Mouse (Mus musculus) ES-CJ7 (cell line): ENCODE data around the gene Wdr25.
"Not testable (repeated sequence)": the region's sequence is repeated elsewhere in the genome, so short reads cannot be mapped to it uniquely, and the experiment has no call there.

Experiments
- DNase-seq: peaks from one replicate; pipeline ENCODE4 v3.0.0; 2011; ENCODE audit warnings: low read depth, low spot score

Gene Wdr25

DNA sequence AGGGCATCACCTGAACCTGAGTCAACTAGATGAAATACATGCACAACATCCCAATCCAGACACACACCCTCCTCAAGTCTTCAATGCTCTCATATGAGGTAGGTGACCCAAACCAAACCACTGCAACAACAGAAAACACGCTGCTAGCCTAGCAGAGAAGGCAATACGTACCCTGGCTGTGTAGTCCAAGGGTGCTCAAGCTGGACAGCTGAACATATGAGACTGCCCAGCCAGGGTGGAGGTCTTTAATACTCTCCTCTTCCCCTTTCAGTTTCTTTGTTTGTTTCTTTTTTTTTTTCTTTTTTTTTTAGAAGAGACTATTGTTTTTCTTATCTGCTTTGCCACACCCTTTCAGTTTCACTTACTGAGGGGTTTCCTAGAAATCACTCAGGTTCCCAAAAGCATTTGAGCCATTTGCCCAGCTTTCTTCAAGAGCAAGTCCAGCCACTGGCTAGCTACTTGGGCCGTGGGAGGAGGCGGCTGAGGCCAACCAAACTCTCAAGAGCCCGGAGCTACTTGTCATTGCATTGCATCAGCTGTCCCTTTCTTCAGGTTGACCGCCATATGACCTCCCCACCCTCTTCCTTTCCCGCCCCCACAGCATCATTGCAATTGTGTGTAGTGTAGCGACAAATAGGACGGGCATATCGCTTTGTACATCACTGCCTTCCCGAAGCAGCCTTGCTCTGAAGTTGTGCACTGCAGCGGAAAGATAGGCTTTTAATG, at the start of gene Wdr25:
Gene Wdr25, plus strand, starts transcription at position 643 of the 726 bp plus-strand sequence.
- peak; percentile 35 for DNase-seq

DNA sequence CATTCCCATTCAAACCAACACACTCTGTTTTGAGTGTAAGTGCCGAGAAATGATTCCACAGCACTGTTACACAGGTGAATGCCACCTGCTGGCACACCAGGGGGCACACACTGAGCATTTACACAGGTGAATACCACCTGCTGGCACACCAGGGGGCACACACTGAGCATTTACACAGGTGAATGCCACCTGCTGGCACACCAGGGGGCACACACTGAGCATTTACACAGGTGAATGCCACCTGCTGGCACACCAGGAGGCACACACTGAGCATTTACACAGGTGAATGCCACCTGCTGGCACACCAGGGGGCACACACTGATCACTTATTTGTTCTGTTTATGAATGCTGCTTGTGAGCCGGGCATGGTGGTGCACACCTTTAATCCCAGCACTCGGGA, 45.4 kb upstream of the Wdr25 start:
- not testable (repeated sequence) for DNase-seq

DNA sequence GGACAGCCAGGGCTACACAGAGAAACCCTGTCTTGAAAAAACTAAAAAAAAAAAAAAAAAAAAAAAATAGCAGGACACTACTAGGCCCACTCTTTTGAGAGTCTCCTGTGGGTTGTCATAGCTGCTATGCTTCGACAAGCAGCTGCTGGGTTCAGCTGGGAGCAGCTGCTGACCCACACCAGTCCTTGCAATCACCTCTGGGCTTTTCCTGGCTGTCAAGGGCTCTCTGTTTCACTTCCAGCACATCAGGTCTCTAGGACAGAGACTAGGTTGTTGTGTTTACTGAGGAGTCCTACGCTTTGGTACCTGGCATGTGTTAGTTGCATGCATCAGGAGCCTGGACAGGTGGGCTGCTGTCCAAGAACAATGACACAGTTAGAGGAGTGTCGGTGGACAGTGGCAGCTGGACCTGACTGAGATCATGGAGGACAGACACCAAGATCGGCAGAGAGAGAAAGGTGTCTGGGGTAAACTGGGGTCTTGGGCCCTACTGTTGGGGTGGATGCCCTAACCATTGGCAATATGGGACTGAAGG, 43.9 kb upstream of the Wdr25 start:
- no peak for DNase-seq

DNA sequence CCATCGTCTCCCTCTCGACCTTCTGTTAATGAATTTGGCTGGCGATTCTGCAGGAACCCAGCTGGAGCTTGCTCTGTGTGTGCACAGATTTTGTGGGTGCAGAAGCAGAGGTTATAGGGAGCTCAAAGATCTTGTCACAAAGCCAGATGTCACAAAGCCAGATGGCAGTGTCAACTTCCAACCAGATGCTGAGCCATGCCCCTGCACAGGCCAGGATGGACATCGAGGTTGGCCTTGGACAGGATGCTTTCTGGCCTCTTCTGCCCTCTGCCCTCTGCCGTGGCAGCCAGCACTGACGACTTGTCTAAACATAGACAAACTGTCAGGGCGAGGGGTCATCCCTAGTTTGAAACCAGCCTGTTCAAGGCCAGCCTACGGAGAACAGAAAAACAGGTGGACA, 43.3 kb upstream of the Wdr25 start:
- no peak for DNase-seq

DNA sequence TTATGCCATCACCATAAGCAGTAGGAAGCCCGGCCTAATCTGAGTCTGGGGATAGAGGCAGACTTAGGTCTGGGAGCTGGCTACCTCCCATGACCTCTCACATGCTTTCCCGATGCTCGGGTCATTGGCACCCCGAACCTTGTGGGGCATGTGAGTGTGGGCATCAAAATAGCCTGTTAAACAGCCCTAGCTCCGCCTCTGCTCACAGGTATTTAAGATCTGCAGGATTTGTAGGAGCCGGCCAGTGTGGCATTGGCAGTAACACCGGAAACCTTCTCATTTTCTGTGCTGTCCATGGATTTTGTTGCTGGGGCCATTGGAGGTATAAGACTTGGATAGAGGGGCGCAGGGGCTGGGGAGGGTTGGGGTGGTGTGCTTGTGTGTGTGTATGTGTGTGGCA, 42.5 kb upstream of the Wdr25 start:
- DNase-seq, result no peak

DNA sequence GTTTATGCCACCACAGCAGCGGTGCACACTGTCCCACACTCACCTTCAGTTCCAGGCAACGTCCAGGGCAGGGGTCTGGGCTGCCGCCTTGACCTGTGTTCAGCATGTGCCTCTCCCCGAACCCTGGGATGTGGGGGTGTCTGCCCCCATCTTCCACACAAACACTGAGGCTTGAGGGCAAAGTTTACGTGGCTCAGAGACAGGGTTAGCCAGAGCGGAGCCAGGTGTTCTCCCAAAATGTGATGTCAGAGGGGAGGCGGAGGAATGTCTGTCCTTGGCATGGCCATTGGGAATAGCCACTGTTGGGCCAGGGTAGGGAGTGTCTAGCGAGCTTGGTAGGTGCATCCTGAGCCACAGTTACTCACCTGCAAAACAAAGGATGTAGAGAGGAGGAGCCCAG, 40.6 kb upstream of the Wdr25 start:
- DNase-seq, result no peak

DNA sequence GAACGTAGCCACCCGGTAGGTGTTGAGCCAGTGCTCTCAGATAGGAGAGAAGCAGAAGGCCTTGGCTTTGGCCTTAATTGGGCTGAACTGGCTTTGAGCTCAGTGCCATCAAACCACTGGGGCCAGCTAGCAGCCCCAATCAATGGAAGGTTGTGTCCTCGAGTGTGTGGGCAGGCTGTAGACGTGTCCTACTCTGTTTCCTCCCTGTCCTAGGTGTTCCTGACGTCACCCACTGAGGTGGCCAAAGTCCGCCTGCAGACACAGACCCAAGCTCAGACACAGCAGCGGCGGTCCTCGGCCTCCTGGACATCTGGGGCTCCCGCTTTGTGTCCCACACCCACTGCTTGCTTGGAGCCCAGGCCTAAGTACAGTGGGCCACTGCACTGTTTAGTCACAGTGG, 38.4 kb upstream of the Wdr25 start:
- DNase-seq, result no peak

DNA sequence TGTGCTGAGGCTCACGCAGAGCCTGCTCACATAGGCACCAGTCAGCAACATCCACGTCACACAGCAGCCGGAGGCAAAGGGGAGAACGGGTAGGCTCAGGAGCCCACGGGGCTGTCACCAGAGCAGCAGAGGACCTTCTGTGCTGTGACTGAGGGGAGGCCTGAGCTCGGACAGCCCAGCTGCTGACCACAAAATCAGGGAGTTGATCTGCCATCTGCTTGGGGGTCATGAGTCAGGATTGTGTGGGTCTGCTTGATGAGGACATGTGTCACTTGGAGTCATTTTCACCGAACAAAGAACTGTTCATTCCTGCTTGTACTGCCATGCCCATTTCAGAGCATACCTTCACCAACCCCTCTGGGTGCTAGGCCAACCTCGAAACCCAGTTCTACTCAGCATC, 37.2 kb upstream of the Wdr25 start:
- no peak for DNase-seq

DNA sequence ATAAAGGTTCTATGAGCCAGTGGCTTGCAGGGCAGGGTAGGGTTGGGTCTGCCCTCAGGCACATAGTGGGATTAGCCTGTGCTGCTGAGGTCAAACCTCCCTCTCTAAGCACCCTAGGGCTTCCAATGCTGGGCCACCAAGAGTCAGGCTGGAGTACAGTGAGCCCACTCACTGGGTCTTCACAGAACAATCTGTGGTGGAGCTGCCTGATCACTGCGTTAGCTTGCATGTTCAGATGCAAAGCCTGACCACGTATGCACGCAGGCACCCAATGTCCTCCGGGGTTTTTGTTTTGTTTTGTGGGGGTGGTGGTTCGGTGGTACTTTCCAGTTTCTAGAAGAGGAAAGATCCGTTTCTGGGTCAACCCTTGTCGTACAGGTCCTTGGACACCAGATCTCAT, 36.3 kb upstream of the Wdr25 start:
- no peak for DNase-seq

DNA sequence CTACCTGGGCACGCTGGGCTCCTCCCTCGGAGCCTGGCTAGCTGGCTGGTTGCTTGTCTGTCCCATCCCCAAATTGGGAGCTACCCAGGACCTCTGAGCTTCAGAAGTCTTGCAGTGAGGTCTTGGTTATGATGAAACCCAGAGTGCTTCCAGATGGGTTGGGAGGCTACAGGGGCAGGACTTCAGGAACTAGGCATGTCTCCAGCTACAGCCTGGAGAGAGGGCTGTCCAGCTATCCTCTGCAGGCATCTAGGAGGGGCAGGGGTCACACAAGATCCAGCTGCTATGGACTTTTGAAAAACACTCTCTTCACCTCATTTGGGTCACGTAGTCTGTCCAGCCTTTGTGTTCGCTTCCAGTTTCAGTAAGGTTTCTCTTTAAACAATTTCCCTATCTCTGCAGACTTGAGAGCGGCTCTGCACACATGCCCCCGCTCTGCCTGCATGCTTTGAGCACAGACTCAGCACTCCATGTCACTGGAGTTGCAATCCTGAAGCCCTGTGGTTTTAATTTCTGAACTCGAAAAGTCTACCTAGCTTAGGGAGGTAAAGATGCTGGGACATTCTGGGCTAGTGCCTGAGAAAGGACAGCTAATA, 35.7 kb upstream of the Wdr25 start:
- DNase-seq, result no peak

DNA sequence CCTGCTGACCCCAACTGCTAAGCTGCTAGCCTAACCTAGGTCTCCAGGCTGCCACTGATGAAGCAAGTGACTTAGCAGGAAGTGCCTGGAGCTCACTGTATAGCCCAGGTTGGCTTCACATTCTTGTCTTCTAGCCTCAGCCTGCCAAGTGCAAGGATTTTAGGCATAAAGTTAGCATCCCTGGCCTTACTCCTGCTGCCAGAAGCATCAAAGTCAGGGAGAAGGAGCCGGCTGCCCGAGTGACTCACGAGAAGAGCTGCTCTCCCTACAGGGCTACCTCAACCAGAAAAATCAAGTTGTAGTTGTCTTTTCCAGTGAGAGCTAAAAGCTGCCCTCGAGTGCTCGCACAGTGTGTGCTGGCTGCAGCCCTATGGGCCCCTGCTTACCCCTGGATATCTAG, 34.9 kb upstream of the Wdr25 start:
- no peak for DNase-seq

DNA sequence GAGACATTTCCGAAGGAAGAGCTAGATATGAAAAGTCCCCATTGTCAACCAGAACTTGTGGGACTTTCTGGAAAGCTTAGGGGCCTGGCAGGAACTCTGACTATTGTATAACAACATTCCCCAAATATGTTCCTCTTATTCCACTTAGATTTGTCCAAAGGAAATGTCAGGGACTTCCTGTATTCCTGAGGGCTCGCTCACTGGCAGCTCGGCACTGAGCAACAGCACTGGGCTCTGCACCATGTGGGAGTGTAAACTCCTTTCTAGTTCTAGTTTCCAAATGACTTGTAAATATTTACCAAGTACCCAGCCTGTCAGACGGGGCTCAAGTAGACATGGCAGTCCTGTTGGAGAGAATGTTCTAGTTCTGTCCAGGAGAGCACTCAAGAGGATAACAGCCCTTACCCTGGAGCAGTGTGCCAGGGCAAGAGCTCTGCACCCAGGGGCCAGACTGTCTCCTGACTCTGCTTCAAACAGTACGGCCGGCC, 28.4 kb upstream of the Wdr25 start:
- no peak for DNase-seq

DNA sequence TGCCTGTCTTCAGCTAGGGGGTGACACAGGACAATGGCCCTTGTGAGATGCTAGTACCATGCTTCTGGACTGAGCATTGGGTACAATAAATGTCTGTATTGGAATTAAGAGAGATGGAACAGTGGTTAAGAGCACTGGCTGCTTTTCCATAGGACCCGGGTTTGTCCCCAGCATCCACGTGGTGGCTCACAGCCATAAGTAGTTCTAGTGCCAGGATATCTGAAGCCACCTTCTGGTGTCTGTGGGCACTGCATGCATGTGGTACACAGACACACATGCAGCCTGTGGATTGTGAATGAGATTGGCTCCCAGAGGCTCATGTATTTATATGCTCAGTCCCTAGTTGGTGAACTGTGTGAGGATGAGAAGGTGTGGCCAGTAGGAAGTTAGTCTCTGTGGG, 23.9 kb upstream of the Wdr25 start:
- DNase-seq, result peak; percentile 71

DNA sequence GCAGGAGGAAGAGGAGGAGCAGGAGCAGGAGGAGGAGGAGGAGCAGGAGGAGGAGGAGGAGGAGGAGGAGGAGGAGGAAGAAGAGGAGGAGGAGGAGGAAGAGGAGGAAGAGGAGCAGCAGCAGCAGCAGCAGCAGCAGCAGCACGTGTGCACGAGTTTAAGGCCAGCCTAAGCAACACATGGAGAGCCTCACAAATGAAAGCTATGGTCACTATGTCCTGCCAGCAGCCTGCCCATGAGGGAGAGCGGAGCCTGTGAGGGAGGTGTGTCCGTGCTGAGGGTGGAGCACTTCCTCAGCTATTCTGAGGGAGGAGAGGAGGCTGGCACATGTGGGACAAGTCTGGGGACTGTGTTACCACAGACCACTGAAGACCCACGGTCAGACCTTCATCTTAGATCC, 20.3 kb upstream of the Wdr25 start:
- DNase-seq, result no peak

DNA sequence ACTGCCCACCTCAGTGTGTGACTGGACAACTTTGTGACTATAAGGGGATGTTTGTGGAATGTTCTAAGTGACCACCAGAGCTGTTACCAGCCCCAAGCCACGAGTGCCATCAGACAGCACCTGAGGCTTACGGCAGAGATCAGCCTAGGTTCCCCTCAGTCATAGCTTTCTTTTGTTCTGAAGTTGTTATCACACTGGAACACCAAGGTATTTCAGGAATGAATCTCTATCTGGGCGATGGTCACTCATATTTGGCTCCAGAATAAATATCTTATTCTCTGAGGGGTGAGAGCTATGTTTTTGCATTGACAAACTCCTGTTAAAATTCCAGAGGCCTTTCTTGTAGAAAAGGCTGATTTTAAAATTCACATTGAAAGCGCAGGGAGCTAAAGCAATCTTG, 14.3 kb upstream of the Wdr25 start:
- DNase-seq, result no peak

DNA sequence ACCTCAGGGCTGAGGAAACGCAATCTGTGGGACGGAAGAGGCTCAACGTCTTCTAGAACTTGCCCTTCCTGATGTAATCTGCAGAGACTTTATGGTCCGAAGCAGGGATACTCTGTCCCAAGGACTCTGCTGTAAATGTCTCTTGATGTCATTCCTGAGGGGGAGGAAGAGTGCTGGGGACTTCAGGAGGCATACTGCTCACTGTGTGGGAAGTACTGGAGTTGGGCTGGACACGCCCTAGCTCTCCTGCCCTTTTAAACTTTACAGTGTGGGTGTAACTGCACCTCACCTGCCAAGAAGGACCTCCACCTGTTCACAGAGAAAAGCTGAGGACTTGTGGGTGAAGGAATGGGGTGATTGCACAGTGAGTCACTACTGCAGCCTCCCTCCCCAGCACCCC, 12.8 kb upstream of the Wdr25 start:
- no peak for DNase-seq

DNA sequence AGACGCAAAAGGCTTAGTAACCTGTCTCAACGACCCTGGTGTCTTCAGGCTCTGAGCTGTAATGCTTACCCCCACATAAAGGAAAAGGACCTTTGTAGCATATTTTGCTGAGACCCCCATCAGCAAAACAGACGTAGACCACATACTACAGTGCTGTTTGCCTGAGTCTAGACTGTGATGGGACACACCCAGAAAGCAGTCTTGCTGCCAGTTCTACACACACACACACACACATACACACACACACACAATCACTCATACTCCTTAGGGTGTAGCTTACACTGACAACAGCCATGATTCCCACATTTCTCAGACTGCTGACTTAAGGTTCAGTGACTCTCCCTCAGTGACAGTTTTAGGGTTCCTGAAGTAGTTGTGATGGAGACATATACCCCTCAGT, 12.2 kb upstream of the Wdr25 start:
- no peak for DNase-seq

DNA sequence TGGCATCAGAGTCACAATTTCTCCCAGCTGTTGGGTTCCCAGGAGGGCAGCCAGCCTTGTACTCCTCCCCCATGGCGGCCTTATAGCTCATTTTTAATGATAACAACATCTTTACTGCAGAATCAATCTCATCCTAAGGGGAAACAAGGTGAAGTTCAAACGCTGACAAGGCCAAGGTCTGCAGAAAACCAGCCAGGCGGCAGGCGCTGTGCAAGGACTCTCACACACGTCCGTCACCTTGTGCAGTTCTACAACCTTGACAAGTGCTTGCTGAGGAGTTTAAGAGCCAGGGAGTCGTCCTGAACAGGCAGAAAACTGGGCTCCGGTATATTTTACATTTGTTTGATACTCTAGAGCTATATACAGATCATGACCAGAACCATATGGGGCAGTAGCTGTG, 10.7 kb upstream of the Wdr25 start:
- no peak for DNase-seq

DNA sequence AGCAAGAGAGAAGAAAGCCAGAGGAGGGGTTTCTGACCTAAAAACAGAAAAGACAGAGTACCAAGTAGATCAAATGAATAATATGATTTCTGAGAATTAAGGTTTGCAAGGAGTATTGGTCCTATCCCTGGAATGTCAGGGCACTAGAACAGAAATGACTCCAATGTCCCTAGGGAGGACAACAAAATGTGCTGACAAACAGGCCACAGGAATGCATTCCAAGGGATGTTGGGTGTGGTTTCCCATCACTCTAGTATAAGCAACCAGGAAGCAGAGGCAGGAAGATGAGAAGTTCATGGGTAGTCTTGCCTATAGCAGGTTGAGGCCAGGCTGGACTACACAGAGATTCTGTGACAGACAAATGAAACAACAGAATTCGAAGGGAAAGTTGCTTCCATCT, 7.5 kb upstream of the Wdr25 start:
- no peak for DNase-seq

DNA sequence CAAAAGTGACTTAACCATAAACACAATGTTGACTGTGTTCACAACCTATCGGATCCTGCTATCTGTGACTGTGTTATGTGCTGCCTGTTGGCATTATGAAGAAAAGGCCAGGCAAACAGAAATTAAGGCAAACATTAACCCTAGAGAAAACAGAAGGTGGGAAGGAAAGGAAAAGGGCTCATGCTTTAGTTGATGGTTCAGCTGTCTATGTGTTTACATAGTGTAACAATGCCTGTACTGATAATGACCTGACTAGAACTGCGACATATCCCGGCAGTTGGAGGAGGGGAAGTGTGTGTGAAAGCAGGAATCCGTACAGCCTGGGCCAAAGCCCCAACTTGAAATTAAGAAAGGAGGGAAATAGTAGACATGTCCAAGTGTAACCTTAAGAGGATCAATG, 6.4 kb upstream of the Wdr25 start:
- DNase-seq, result no peak

DNA sequence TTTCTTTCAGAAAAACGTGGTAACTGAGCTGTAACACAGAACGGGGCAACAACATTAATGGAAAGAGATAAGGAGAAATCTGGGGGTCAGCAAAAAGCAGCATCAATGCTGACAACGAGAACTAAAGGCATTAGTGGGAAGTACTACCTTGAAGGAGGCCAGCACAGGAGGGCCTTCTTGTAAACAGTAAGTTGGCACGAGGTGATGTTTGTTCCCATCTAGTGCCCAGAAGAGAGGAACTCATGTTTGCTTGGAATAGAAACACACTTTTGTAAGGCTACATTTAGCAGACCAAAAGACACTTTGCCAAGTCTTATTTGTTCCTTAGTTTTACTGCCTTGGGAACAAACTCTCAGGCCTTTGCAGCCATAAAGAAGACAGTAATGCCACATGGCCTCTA, 4.8 kb upstream of the Wdr25 start:
- no peak for DNase-seq

DNA sequence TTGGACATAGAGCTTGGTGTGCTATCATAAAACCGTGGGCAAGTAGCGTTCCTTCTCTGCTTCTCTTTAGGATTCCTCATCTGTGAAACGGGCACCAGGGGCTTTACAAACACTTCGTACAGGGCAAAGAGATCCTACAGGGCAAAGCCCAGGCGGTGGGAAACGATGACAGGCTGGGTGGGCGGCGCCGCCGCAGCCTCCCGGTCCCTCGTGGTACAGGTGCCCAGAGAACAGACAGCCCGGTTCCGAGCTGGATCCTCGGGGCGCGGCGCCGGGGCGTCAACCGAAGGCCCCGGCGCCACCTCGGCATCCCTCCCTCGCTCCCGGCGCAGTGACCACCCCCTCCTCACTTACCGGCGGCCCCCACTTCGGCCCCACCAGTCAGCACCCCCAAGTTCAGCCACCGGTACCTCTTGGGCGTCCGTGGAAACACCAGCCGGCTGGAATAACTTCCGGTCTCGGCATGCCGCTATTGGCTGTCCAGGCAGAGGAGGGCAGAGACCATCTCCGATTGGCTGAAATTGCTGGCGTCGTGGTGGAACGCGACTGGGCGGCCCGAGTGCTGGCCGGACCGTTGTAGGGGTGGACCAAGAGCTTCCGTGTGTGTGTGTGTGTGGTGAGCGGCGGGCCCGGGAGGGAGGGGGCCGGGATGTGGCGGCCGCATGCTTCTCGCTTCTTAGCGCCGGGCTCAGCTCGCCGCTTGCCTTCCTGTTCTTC, 442 bp downstream of the Wdr25 start, which contains the start of gene Wars:
Gene Wars, minus strand, starts transcription at position 460 of the 717 bp plus-strand sequence.
- DNase-seq, result peak; percentile 97

DNA sequence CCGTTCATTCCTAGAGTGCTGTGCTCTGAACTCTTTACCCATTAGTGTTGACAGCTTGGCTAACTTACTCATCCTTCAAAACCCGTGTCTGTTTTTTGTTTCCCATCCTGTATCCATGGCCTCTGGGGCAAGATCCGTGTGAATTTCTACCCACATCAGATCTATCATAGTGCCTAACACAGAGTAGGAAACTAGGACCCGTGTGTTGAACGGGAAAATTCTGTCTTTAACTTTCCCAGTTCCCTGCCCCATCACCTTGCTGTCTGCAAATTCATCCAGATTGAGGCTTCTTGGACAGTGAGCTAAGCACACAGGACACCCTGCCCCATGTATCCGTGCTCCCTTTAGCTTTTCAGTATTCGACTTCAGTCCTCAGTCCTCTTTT, 993 bp downstream of the Wdr25 start:
- no peak for DNase-seq
